Mouse (Mus musculus): ENCODE data around the gene Vps36. TPM values are rescaled to one million over a fixed set of nuclear protein-coding genes. Genes with fewer than 3 reads are reported as not detected.

Gene Vps36
- total and polyA plus RNA-seq, 3 experiments: 21.7 to 27.9 TPM; not detected in 1

DNA sequence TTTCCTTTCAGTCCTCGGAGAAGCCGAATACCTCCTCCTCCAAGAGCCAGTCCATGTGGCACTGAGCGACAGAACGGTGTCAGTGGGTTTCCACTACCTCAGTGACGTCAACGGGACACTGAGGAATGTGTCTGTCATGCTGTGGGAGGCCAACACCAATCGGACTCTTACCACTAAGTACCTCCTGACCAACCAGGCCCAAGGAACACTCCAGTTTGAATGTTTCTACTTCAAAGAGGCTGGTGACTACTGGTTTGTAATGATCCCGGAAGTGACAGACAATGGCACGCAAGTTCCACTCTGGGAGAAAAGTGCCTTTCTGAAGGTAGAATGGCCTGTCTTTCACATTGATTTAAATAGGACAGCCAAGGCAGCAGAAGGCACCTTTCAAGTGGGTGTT lies 50.4 kb downstream of the Vps36 start:
- TF ChIP-seq HCFC1 (IDR thresholded peaks at IDR 0.05; ENCODE audit: low read depth, low read length) (no peak), TAL1 (IDR thresholded peaks at IDR 0.05; ENCODE audit: low read length) (no peak), MAZ (IDR thresholded peaks at IDR 0.05; ENCODE audit: low read depth, low read length) (no peak), USF1 (IDR thresholded peaks at IDR 0.05; ENCODE audit: low read depth, low read length) (no peak), BHLHE40 (IDR thresholded peaks at IDR 0.05; ENCODE audit: borderline replicate concordance, low read depth, low read length) (no peak), ZNF384 (IDR thresholded peaks at IDR 0.05; ENCODE audit: low read depth, low read length) (no peak), NELFE (IDR thresholded peaks at IDR 0.05; ENCODE audit: low read depth, low read length) (no peak), POLR2AphosphoS5 (IDR thresholded peaks at IDR 0.05; ENCODE audit: borderline replicate concordance, low read depth, low read length) (no peak), CHD1 (IDR thresholded peaks at IDR 0.05; ENCODE audit: low read depth, low read length) (no peak), MXI1 (IDR thresholded peaks at IDR 0.05; ENCODE audit: low read depth, low read length) (no peak), EP300 (IDR thresholded peaks at IDR 0.05; ENCODE audit: low read depth in 1 of 2, low read length in 2 of 2) (no peak), RCOR1 (IDR thresholded peaks at IDR 0.05; ENCODE audit: low read depth, low read length) (no peak), ZKSCAN1 (IDR thresholded peaks at IDR 0.05; ENCODE audit: low read depth, low read length) (no peak), ELF1 (IDR thresholded peaks at IDR 0.05; ENCODE audit: low read depth, low read length) (no peak), MYC (IDR thresholded peaks at IDR 0.05; ENCODE audit: low read depth, low read length) (no peak), CHD2 (IDR thresholded peaks at IDR 0.05; ENCODE audit: low read length) (no peak), SIN3A (IDR thresholded peaks at IDR 0.05; ENCODE audit: low read length) (no peak)

DNA sequence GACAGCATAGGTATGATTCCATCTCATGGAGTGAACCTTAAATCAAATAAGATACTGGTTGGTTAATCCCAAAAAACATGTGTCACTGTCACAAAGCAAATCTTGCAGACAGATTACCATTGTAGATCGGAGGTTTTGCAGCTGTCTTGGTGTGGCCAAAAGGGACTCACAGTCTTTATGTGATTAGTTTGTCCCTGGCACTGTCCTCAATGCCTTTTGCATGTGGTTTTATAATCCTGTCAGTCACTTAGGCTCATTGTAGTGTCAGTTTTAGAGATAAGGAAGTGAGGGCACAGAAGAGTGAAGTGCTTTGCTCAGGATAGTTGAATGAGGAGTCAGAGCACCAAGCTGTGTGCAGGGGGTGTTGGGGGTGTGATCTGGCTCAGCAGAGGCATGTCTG lies 53.1 kb downstream of the Vps36 start:
- Histone ChIP-seq H3K9ac (ENCODE audit: control insufficient read depth, low read depth, low read length, poor library complexity, severe bottlenecking) (no peak overlapping the region), H3K79me2 (ENCODE audit: control insufficient read depth, insufficient read depth, low read length, poor library complexity) (no peaks in the 10 kb centered on the region), H3K27ac (ENCODE audit: control insufficient read depth, low read depth, low read length) (no peak overlapping the region), H3K36me3 (ENCODE audit: control insufficient read depth in 1 of 2, insufficient read depth in 2 of 2, low read length in 2 of 2) (no peaks in the 10 kb centered on the region), H3K9me3 (replicated peaks; ENCODE audit: insufficient read depth, low read length) (no peaks in the 10 kb centered on the region), H3K4me1 (ENCODE audit: control insufficient read depth in 1 of 2, insufficient read depth in 2 of 2, low read length in 2 of 2) (no peaks in the 10 kb centered on the region), H3K27me3 (ENCODE audit: control insufficient read depth in 1 of 2, insufficient read depth in 2 of 2, low read length in 2 of 2) (no peaks in the 10 kb centered on the region; a peak in 1 of 4 replicates), H3K4me3 (ENCODE audit: control insufficient read depth in 1 of 2, insufficient read depth in 1 of 2, low read depth in 2 of 2, low read length in 2 of 2) (no peak overlapping the region)
- peak; percentile 23 for DNase-seq (ENCODE audit: low read depth, low spot score)
- TF ChIP-seq ZKSCAN1 (IDR thresholded peaks at IDR 0.05; ENCODE audit: low read depth, low read length): no peak
- no peak for TF ChIP-seq MAFK (IDR thresholded peaks at IDR 0.05; ENCODE audit: borderline replicate concordance, low read depth, low read length)
- no peak for TF ChIP-seq MYC (IDR thresholded peaks at IDR 0.05; ENCODE audit: low read depth, low read length)
- no peak for TF ChIP-seq GATA1 (IDR thresholded peaks at IDR 0.05; ENCODE audit: low read depth, low read length)
- TF ChIP-seq MAZ (IDR thresholded peaks at IDR 0.05; ENCODE audit: low read depth, low read length): no peak
- no peak for TF ChIP-seq E2F4 (IDR thresholded peaks at IDR 0.05; ENCODE audit: borderline replicate concordance, low read depth, low read length)
- TF ChIP-seq ETS1 (IDR thresholded peaks at IDR 0.05; ENCODE audit: low read depth, low read length): no peak
- no peak for TF ChIP-seq MAX (IDR thresholded peaks at IDR 0.05; ENCODE audit: low read length)
- no peak for TF ChIP-seq RAD21 (IDR thresholded peaks at IDR 0.05; ENCODE audit: low read depth, low read length)
- TF ChIP-seq HCFC1 (IDR thresholded peaks at IDR 0.05; ENCODE audit: low read depth, low read length): no peak
- no peak for TF ChIP-seq SMC3 (IDR thresholded peaks at IDR 0.05; ENCODE audit: low read depth, low read length)
- no peak for TF ChIP-seq TCF12 (IDR thresholded peaks at IDR 0.05; ENCODE audit: low read depth, low read length)
- no peak for TF ChIP-seq POLR2AphosphoS5 (IDR thresholded peaks at IDR 0.05; ENCODE audit: borderline replicate concordance, low read depth, low read length)
- TF ChIP-seq RCOR1 (IDR thresholded peaks at IDR 0.05; ENCODE audit: low read depth, low read length): no peak
- no peak for TF ChIP-seq ZC3H11A (IDR thresholded peaks at IDR 0.05; ENCODE audit: low read depth, low read length)

More for the DNA sequence above, 50.4 kb downstream of the Vps36 start:
- DNase-seq (ENCODE audit: low read depth, low spot score): no peak
- Histone ChIP-seq H3K4me3 (ENCODE audit: control insufficient read depth in 1 of 2, insufficient read depth in 1 of 2, low read depth in 2 of 2, low read length in 2 of 2) (no peak overlapping the region), H3K9me3 (replicated peaks; ENCODE audit: insufficient read depth, low read length) (no peaks in the 10 kb centered on the region), H3K36me3 (ENCODE audit: control insufficient read depth in 1 of 2, insufficient read depth in 2 of 2, low read length in 2 of 2) (no peaks in the 10 kb centered on the region), H3K79me2 (ENCODE audit: control insufficient read depth, insufficient read depth, low read length, poor library complexity) (no peaks in the 10 kb centered on the region), H3K4me1 (ENCODE audit: control insufficient read depth in 1 of 2, insufficient read depth in 2 of 2, low read length in 2 of 2) (no peaks in the 10 kb centered on the region), H3K9ac (ENCODE audit: control insufficient read depth, low read depth, low read length, poor library complexity, severe bottlenecking) (no peak overlapping the region), H3K27me3 (ENCODE audit: control insufficient read depth in 1 of 2, insufficient read depth in 2 of 2, low read length in 2 of 2) (no peaks in the 10 kb centered on the region; a peak in 1 of 4 replicates), H3K27ac (ENCODE audit: control insufficient read depth, low read depth, low read length) (no peak overlapping the region)

All from MEL (cell line).